Mouse (Mus musculus): ENCODE data around the gene Cars. TPM values are rescaled to one million over a fixed set of nuclear protein-coding genes. Genes with fewer than 3 reads are reported as not detected.

The Cars gene
- polyA plus RNA-seq, 1 experiment from 2014 or later = 71.6 TPM

DNA sequence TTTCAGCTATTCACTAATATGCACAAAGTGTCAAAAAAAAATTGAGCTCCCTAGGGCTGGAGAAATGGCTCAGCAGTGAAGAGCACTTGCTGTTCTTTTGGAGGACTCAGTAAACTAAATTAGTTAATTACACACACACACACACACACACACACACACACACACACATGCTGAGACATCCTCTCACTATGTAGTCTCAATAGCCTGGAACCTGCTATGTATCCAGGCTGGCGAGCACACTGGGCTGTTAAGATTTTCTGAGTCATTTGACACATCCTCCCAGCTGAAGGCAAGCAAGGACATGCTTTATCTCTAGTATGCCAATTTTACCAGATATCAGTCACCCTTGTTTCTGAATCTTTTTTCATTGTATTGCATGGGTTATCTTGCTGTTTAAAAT, 21.1 kb upstream of the Cars start:
- H3K4me1 ChIP-seq (replicated peaks) = no peaks in the 10 kb centered on the region
- no peaks in the 10 kb centered on the region for H3K36me3 ChIP-seq
- WGBS = 55% methylated on average over 1 of the region's 1 CpGs
- ATAC-seq (ENCODE audit: low FRiP score, low read depth) = no peak
- no peak overlapping the region for H3K9ac ChIP-seq
- H3K4me2 ChIP-seq = no peak overlapping the region
- no peak overlapping the region for H3K4me3 ChIP-seq
- H3K9me3 ChIP-seq = no peaks in the 10 kb centered on the region
- no peak overlapping the region for H3K27ac ChIP-seq (replicated peaks)
- H3K27me3 ChIP-seq = no peaks in the 10 kb centered on the region

GRCm38 (mm10) chr7:143614404-143615135, 14.7 kb upstream of the Cars start:
- ATAC-seq (ENCODE audit: low FRiP score, low read depth) = no peak

GRCm38 (mm10) chr7:143612215-143612614, 12.3 kb upstream of the Cars start:
- no peaks in the 10 kb centered on the region for H3K36me3 ChIP-seq
- H3K9me3 ChIP-seq = no peaks in the 10 kb centered on the region
- H3K27ac ChIP-seq (replicated peaks) = no peak overlapping the region
- H3K4me2 ChIP-seq = no peak overlapping the region
- no peak for ATAC-seq (ENCODE audit: low FRiP score, low read depth)
- H3K9ac ChIP-seq = no peak overlapping the region
- WGBS = 62% methylated on average over 3 of the region's 3 CpGs
- no peaks in the 10 kb centered on the region for H3K4me1 ChIP-seq (replicated peaks)
- no peaks in the 10 kb centered on the region for H3K27me3 ChIP-seq
- no peak overlapping the region for H3K4me3 ChIP-seq

More at GRCm38 (mm10) chr7:143614404-143615135, 14.7 kb upstream of the Cars start:
- 68% methylated on average over 9 of the region's 9 CpGs for WGBS
- no peaks in the 10 kb centered on the region for H3K36me3 ChIP-seq
- no peak overlapping the region for H3K9ac ChIP-seq
- H3K27ac ChIP-seq (replicated peaks) = no peak overlapping the region
- H3K4me3 ChIP-seq = no peak overlapping the region
- H3K4me2 ChIP-seq = no peak overlapping the region
- H3K9me3 ChIP-seq = no peaks in the 10 kb centered on the region
- H3K4me1 ChIP-seq (replicated peaks) = no peaks in the 10 kb centered on the region
- no peaks in the 10 kb centered on the region for H3K27me3 ChIP-seq

DNA sequence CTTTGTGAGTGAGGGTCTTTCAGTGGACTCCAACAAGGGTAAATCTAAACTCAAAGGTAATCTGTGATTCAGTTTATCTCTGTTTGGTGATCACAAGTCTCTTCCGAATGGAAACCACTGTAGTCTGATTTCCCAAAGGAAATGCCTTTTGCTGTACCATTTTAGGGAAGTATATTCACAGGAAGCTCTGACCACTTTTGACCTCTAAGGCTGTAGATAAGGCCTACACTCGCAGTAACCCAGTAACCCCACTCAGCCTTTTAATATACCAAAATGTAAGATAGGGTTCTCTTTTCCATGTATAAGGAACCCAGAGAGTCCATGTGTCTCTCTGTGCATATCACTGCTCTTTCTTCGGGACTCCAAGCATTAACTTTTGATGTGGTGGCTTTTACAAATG, 5.4 kb upstream of the Cars start:
- Histone ChIP-seq H3K4me1 (replicated peaks) (peaks cover 4% of the 10 kb centered on the region; the same call in 1 of the 2 replicates), H3K27me3 (no peaks in the 10 kb centered on the region), H3K9ac (no peak overlapping the region), H3K4me2 (no peak overlapping the region), H3K4me3 (no peak overlapping the region), H3K9me3 (no peaks in the 10 kb centered on the region), H3K27ac (replicated peaks) (no peak overlapping the region), H3K36me3 (no peaks in the 10 kb centered on the region)
- WGBS = 86% methylated on average over 3 of the region's 3 CpGs
- no peak for ATAC-seq (ENCODE audit: low FRiP score, low read depth)

- H3K27ac ChIP-seq (replicated peaks) = no peak overlapping the region
- H3K4me2 ChIP-seq = no peak overlapping the region
- no peak for ATAC-seq (ENCODE audit: low FRiP score, low read depth)
- H3K27me3 ChIP-seq = no peaks in the 10 kb centered on the region
- H3K9ac ChIP-seq = no peak overlapping the region
- H3K9me3 ChIP-seq = no peaks in the 10 kb centered on the region
- peaks cover 5% of the 10 kb centered on the region; the same call in 1 of the 2 replicates for H3K4me1 ChIP-seq (replicated peaks)
- H3K36me3 ChIP-seq = no peaks in the 10 kb centered on the region
- 83% methylated on average over 2 of the region's 2 CpGs for WGBS
- H3K4me3 ChIP-seq = no peak overlapping the region
These were observed 5.0 kb upstream of the Cars start for GRCm38 (mm10) chr7:143604889-143605288.

- Histone ChIP-seq H3K9me3 (no peaks in the 10 kb centered on the region), H3K36me3 (no peaks in the 10 kb centered on the region), H3K4me1 (replicated peaks) (peaks cover 20% of the 10 kb centered on the region), H3K27ac (replicated peaks) (no peak overlapping the region), H3K4me2 (no peak overlapping the region), H3K9ac (no peak overlapping the region), H3K27me3 (no peaks in the 10 kb centered on the region), H3K4me3 (no peak overlapping the region)
- no peak for ATAC-seq (ENCODE audit: low FRiP score, low read depth)
- WGBS = 76% methylated on average over 2 of the region's 2 CpGs
These were observed 1.8 kb upstream of the Cars start for GRCm38 (mm10) chr7:143601705-143602104.

- Histone ChIP-seq H3K36me3 (no peaks in the 10 kb centered on the region), H3K4me1 (replicated peaks) (peaks cover 24% of the 10 kb centered on the region), H3K9ac (peak overlapping the region; percentile 83), H3K9me3 (no peaks in the 10 kb centered on the region), H3K27ac (replicated peaks) (peak overlapping the region; percentile 74), H3K27me3 (no peaks in the 10 kb centered on the region), H3K4me3 (peak overlapping the region; percentile 69), H3K4me2 (peak overlapping the region; percentile 86)
- no peak; the same call in 1 of the 2 replicates for ATAC-seq (ENCODE audit: low FRiP score, low read depth)
- 9% methylated on average over 15 of the region's 15 CpGs for WGBS
These were observed 396 bp upstream of the Cars start for GRCm38 (mm10) chr7:143600231-143600740.

DNA sequence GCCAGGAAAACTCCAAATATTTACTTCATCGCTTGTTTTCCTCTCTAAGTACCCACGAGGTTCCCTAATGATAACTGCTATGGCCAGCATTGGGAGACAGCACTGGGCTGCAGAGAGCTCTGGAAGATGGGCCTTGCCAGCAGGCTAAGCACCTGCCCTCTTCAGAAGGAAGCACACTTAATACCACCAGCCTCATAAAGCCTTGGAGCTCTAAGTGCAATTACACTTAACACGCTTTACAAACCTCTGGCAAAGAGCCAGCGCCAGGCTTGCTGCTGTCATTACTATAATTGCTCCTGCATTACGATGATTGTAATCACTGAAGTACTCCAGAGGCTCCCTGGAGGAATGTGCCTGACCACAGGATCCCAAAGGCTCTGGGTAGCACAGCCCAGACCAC, 5.0 kb downstream of the Cars start:
- Histone ChIP-seq H3K4me2 (no peak overlapping the region), H3K4me3 (no peak overlapping the region), H3K9me3 (no peaks in the 10 kb centered on the region), H3K9ac (no peak overlapping the region), H3K36me3 (peaks cover 24% of the 10 kb centered on the region; the same call in 1 of the 2 replicates), H3K4me1 (replicated peaks) (peaks cover 28% of the 10 kb centered on the region), H3K27me3 (no peaks in the 10 kb centered on the region), H3K27ac (replicated peaks) (no peak overlapping the region)
- no peak for ATAC-seq (ENCODE audit: low FRiP score, low read depth)
- WGBS = 61% methylated on average over 5 of the region's 5 CpGs

GRCm38 (mm10) chr7:143592255-143592654, 7.6 kb downstream of the Cars start:
- 95% methylated on average over 10 of the region's 10 CpGs for WGBS
- Histone ChIP-seq H3K9ac (no peak overlapping the region), H3K27ac (replicated peaks) (no peak overlapping the region), H3K4me3 (no peak overlapping the region), H3K4me2 (no peak overlapping the region), H3K4me1 (replicated peaks) (peaks cover 13% of the 10 kb centered on the region; the same call in 1 of the 2 replicates), H3K9me3 (no peaks in the 10 kb centered on the region), H3K27me3 (no peaks in the 10 kb centered on the region), H3K36me3 (peaks cover 38% of the 10 kb centered on the region)
- ATAC-seq (ENCODE audit: low FRiP score, low read depth) = no peak

GRCm38 (mm10) chr7:143588006-143588405, 11.9 kb downstream of the Cars start:
- no peak overlapping the region for H3K9ac ChIP-seq
- WGBS = 89% methylated on average over 4 of the region's 4 CpGs
- no peaks in the 10 kb centered on the region for H3K27me3 ChIP-seq
- ATAC-seq (ENCODE audit: low FRiP score, low read depth) = no peak
- no peak overlapping the region for H3K27ac ChIP-seq (replicated peaks)
- peaks cover 73% of the 10 kb centered on the region for H3K36me3 ChIP-seq
- no peak overlapping the region for H3K4me3 ChIP-seq
- H3K4me1 ChIP-seq (replicated peaks) = no peaks in the 10 kb centered on the region
- H3K4me2 ChIP-seq = no peak overlapping the region
- no peaks in the 10 kb centered on the region for H3K9me3 ChIP-seq

DNA sequence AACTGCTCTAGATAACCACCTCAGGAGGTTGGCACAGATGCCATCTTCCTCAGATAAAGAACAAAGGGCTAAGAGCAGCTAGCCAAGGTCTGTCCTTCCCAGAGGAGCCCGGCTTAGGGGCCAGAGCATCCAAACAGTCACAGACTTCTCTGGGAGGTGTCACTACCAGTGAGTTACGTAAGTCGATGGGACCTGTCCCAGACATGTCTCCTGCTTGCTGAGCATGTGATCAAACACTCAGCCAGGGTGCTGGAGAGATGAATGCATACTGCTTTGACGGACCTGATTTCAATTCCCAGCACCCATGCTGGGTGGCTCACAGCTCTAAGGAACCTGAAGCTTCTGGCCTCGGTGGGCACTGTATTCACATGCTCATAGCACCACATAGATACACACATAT, 12.3 kb downstream of the Cars start:
- no peaks in the 10 kb centered on the region for H3K9me3 ChIP-seq
- WGBS = 87% methylated on average over 5 of the region's 5 CpGs
- ATAC-seq (ENCODE audit: low FRiP score, low read depth) = no peak
- no peak overlapping the region for H3K4me3 ChIP-seq
- H3K4me2 ChIP-seq = no peak overlapping the region
- no peak overlapping the region for H3K9ac ChIP-seq
- no peaks in the 10 kb centered on the region for H3K4me1 ChIP-seq (replicated peaks)
- peaks cover 74% of the 10 kb centered on the region for H3K36me3 ChIP-seq
- H3K27ac ChIP-seq (replicated peaks) = no peak overlapping the region
- no peaks in the 10 kb centered on the region for H3K27me3 ChIP-seq

DNA sequence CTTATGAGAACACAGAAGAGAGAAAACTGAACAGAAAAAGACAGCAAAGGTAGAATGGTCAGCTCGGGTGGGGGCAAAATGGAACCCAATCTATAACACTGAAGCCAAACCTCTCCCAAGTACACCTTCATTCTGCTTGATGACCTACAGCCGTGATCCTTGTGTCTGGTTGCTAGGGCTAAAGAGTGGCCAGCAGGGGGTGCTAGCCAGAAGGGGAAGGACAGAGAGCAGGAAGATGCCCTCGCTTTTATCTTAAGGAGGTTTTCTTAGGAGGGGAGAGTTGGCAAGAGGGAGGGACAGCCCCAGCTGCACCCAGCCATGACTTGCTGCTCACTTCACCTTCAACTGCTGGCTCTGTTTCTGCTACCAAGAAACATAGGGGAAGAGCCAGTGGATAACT, 15.9 kb downstream of the Cars start:
- no peak overlapping the region for H3K9ac ChIP-seq
- 37% methylated on average over 3 of the region's 3 CpGs for WGBS
- H3K4me2 ChIP-seq = no peak overlapping the region
- H3K4me3 ChIP-seq = no peak overlapping the region
- no peaks in the 10 kb centered on the region for H3K27me3 ChIP-seq
- no peak for ATAC-seq (ENCODE audit: low FRiP score, low read depth)
- no peaks in the 10 kb centered on the region for H3K9me3 ChIP-seq
- no peak overlapping the region for H3K27ac ChIP-seq (replicated peaks)
- peaks cover 69% of the 10 kb centered on the region for H3K36me3 ChIP-seq
- no peaks in the 10 kb centered on the region for H3K4me1 ChIP-seq (replicated peaks)
